Mouse (Mus musculus) intestine, embryonic 16.5 days (tissue): ENCODE measurements at regions not wholly inside any gene's neighbourhood (a gene's known extent, or its start where the extent isn't known, plus 50 kb on each side); places are given as distances from the start of the nearest gene placed in this dataset.

Experiments
- ATAC-seq: fragments of 200-750 bp; cut with Nextera tagmentation; 2 replicates; pipeline ENCODE4 v1.8.0; 2017; ENCODE audit warnings: moderate TSS enrichment, moderate library complexity
- H3K27ac ChIP-seq: fragments of 300-500 bp; sonication (generic); 2 replicates; pipeline ENCODE4 v1.5.1; 2014; ENCODE audit warnings: mild to moderate bottlenecking, low read length
- H3K27me3 ChIP-seq: fragments of 300-500 bp; sonication (generic); replicated peaks from 2 replicates; pipeline ENCODE4 v1.6.1; 2014; ENCODE audit warnings: low read length, control low read depth, mixed read lengths; ENCODE audit not compliant: control insufficient read depth, insufficient read depth
- H3K36me3 ChIP-seq: fragments of 300-500 bp; sonication (generic); 2 replicates; pipeline ENCODE4 v1.6.1; 2014; ENCODE audit warnings: low read length, control low read depth; ENCODE audit not compliant: control insufficient read depth, insufficient read depth
- H3K4me1 ChIP-seq: fragments of 300-500 bp; sonication (generic); 2 replicates; pipeline ENCODE4 v1.6.1; 2014; ENCODE audit warnings: low read length, control low read depth, mixed read lengths; ENCODE audit not compliant: control insufficient read depth, insufficient read depth
- H3K4me2 ChIP-seq: fragments of 300-500 bp; sonication (generic); 2 replicates; pipeline ENCODE4 v1.6.1; 2014; ENCODE audit warnings: low read depth, low read length, control low read depth
- H3K4me3 ChIP-seq: fragments of 300-500 bp; sonication (generic); 2 replicates; pipeline ENCODE4 v1.5.1; 2014; ENCODE audit warnings: mild to moderate bottlenecking, low read length
- H3K9ac ChIP-seq: fragments of 300-500 bp; sonication (generic); 2 replicates; pipeline ENCODE4 v1.6.1; 2014; ENCODE audit warnings: low read depth, low read length
- H3K9me3 ChIP-seq: fragments of 300-500 bp; sonication (generic); 2 replicates; pipeline ENCODE4 v1.6.1; 2016; ENCODE audit warnings: low read length, control low read depth; ENCODE audit not compliant: control insufficient read depth
- whole genome bisulfite sequencing: fragments of 180-500 bp; shearing (Covaris S2); extraction: QIAGEN DNeasy Blood & Tissue Kit; methylation state at CpG from one replicate; pipeline ENCODE4 v1.1.7; 2014; 5-methylcytosine and 5-hydroxymethylcytosine counted together

- Histone ChIP-seq H3K27me3 (no peaks in the 10 kb centered on the region), H3K4me3 (no peak overlapping the region), H3K27ac (no peak overlapping the region), H3K4me2 (no peak overlapping the region), H3K9ac (no peak overlapping the region), H3K9me3 (no peaks in the 10 kb centered on the region), H3K4me1 (no peaks in the 10 kb centered on the region), H3K36me3 (no peaks in the 10 kb centered on the region)
- WGBS, result 72% methylated on average over 9 of the region's 9 CpGs
- no peak for ATAC-seq
Measured at GRCm38 (mm10) chr6:117272227-117272955, 104.1 kb downstream of the Cxcl12 start.

- Histone ChIP-seq H3K4me2 (no peak overlapping the region), H3K9me3 (no peaks in the 10 kb centered on the region), H3K9ac (no peak overlapping the region), H3K27me3 (no peaks in the 10 kb centered on the region), H3K36me3 (no peaks in the 10 kb centered on the region), H3K4me1 (no peaks in the 10 kb centered on the region), H3K27ac (no peak overlapping the region), H3K4me3 (no peak overlapping the region)
- WGBS, result 89% methylated on average over 5 of the region's 5 CpGs
- no peak for ATAC-seq
Measured at GRCm38 (mm10) chr6:117275915-117276314, 107.6 kb downstream of the Cxcl12 start.

GRCm38 (mm10) chr6:117276850-117277249, 108.5 kb downstream of the Cxcl12 start:
- no peak overlapping the region for H3K4me2 ChIP-seq
- no peak overlapping the region for H3K9ac ChIP-seq
- no peak overlapping the region for H3K27ac ChIP-seq
- H3K36me3 ChIP-seq, result no peaks in the 10 kb centered on the region
- no peak for ATAC-seq
- WGBS, result 47% methylated on average over 3 of the region's 3 CpGs
- no peaks in the 10 kb centered on the region for H3K4me1 ChIP-seq
- no peak overlapping the region for H3K4me3 ChIP-seq
- H3K9me3 ChIP-seq, result no peaks in the 10 kb centered on the region
- H3K27me3 ChIP-seq, result no peaks in the 10 kb centered on the region

DNA sequence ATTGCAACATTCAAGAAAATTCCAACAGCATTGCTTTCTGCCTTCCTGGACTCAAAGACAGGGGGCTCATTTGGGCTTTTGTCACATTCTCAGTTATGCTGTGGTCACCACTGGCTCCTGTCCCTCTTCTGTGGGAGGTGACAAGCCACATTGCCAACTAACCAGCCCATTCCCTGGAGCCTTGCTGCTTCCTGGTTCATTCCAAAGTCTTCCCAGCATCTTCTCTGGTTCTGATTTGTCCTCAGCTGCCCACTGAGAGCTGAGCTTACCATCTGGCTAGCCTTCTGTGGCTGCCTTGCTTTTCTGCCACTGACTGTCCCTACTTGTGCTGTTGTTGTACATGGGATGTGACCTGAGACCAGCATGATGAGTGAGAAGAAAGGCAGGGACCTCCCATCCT, 111.0 kb downstream of the Cxcl12 start:
- H3K9ac ChIP-seq, result no peak overlapping the region
- ATAC-seq, result no peak
- H3K27me3 ChIP-seq, result no peaks in the 10 kb centered on the region
- no peaks in the 10 kb centered on the region for H3K9me3 ChIP-seq
- no peak overlapping the region for H3K4me2 ChIP-seq
- H3K4me3 ChIP-seq, result no peak overlapping the region
- H3K36me3 ChIP-seq, result no peaks in the 10 kb centered on the region
- H3K27ac ChIP-seq, result no peak overlapping the region
- no peaks in the 10 kb centered on the region for H3K4me1 ChIP-seq

DNA sequence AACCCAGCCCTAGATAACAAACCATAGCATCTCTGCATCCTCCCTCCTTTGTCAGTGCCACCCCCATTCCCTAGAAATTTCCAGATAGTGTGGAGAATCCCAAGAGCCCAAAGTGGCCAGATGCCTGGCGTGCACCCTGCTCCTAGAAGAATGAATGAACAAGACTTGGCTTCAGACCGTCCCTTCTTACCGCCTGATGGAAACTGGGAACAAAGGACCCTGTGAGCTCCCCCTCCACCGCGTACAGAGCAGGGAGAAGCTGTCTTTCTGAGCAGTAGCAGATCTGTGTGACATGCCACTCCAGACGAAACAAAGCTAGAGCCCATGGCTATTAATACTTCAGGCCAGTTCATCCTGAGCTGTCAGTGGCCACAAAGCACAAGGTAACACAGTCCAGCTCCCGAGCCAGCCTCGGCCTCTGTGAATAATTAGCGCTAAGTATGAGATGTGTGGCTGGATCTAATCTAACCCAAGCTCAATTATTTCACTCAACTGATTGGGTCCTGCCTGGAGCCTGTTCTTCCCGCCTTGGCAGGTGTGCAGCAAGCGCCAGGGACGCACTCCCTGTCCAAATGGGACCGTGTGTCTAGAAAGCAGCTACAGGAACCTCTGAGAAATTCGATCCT, 111.6 kb downstream of the Cxcl12 start:
- H3K9me3 ChIP-seq, result no peaks in the 10 kb centered on the region
- no peak for ATAC-seq
- 51% methylated on average over 14 of the region's 14 CpGs for WGBS

GRCm38 (mm10) chr6:117280911-117281310, 112.6 kb downstream of the Cxcl12 start:
- H3K4me1 ChIP-seq, result no peaks in the 10 kb centered on the region
- no peak overlapping the region for H3K4me2 ChIP-seq
- H3K27ac ChIP-seq, result no peak overlapping the region
- H3K27me3 ChIP-seq, result no peaks in the 10 kb centered on the region
- H3K9ac ChIP-seq, result no peak overlapping the region
- no peaks in the 10 kb centered on the region for H3K9me3 ChIP-seq
- H3K36me3 ChIP-seq, result no peaks in the 10 kb centered on the region
- H3K4me3 ChIP-seq, result no peak overlapping the region
- 90% methylated on average over 3 of the region's 3 CpGs for WGBS
- no peak for ATAC-seq

More for the DNA sequence above, 111.6 kb downstream of the Cxcl12 start:
- H3K4me1 ChIP-seq, result no peaks in the 10 kb centered on the region
- H3K36me3 ChIP-seq, result no peaks in the 10 kb centered on the region
- no peak overlapping the region for H3K4me3 ChIP-seq
- H3K27me3 ChIP-seq, result no peaks in the 10 kb centered on the region
- H3K4me2 ChIP-seq, result no peak overlapping the region
- H3K27ac ChIP-seq, result no peak overlapping the region
- H3K9ac ChIP-seq, result no peak overlapping the region

DNA sequence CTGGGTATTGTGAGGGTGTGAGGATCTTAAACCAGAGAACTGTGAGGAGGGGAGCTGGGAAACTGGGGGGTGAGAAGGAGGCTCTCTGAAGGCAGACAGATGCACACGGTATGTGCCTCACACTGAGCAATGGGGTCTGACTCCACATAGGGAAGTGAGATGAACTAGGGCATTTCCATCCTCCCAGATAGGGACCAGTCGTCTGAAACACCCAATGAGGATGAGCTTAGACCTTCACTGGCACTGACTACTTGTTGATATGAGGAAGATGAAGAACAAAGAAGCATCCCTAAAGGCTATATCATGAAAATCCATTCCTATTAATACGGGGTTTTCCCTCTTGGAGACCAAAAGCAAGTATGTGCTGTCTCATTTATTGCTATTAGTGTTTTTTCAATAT, 115.3 kb downstream of the Cxcl12 start:
- 80% methylated on average over 3 of the region's 3 CpGs for WGBS

DNA sequence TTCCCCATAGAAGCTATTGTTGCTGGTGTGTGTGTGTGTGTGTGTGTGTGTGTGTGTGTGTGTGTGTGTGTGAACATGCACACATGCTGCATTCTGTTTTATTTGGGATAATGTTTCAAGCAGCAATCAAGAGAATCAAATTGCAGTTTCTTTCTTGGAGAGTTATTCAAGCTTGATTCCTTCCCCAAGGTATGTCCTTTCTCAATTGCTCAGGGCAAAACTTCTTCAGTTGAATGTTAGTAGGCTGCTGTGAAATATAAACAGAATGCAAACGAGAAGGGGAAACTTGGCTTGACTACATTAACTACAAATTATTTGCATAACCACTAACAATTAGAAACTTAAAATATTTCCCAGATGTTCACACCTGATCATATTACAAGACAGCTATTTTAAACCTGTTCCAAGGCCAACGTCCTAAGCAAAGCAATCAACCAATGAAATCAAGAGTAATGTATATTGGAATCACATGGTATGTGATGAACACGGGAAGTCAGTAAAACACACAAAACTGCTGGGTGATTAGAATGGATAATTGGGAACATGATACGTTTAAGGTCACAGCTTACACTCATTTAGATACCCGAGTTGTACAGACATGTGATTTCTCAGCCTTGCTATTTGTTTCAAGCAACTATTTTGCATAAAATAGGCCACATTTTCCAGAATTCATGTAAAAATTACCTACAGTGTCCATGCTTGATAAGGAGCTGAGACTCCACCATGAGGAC, 116.2 kb downstream of the Cxcl12 start:
- no peaks in the 10 kb centered on the region for H3K4me1 ChIP-seq
- no peak overlapping the region for H3K9ac ChIP-seq
- no peak overlapping the region for H3K4me2 ChIP-seq
- no peaks in the 10 kb centered on the region for H3K9me3 ChIP-seq
- ATAC-seq, result no peak
- whole genome bisulfite sequencing, result 73% methylated on average over 5 of the region's 5 CpGs
- H3K27ac ChIP-seq, result no peak overlapping the region
- no peaks in the 10 kb centered on the region for H3K36me3 ChIP-seq
- no peaks in the 10 kb centered on the region for H3K27me3 ChIP-seq
- H3K4me3 ChIP-seq, result no peak overlapping the region

More for the DNA sequence above, 115.3 kb downstream of the Cxcl12 start:
- H3K9me3 ChIP-seq, result no peaks in the 10 kb centered on the region
- no peaks in the 10 kb centered on the region for H3K4me1 ChIP-seq
- no peak overlapping the region for H3K9ac ChIP-seq
- H3K36me3 ChIP-seq, result no peaks in the 10 kb centered on the region
- H3K4me3 ChIP-seq, result no peak overlapping the region
- H3K27ac ChIP-seq, result no peak overlapping the region
- no peak overlapping the region for H3K4me2 ChIP-seq
- no peaks in the 10 kb centered on the region for H3K27me3 ChIP-seq
- ATAC-seq, result no peak

- Histone ChIP-seq H3K27me3 (no peaks in the 10 kb centered on the region), H3K36me3 (no peaks in the 10 kb centered on the region), H3K9me3 (no peaks in the 10 kb centered on the region), H3K4me2 (no peak overlapping the region), H3K4me3 (no peak overlapping the region), H3K9ac (no peak overlapping the region), H3K4me1 (no peaks in the 10 kb centered on the region), H3K27ac (no peak overlapping the region)
- ATAC-seq, result no peak
- WGBS, result 78% methylated on average over 5 of the region's 5 CpGs
Measured at GRCm38 (mm10) chr6:117287396-117287795, 119.1 kb downstream of the Cxcl12 start.
